ENCODE assay signal across 14 mouse cellular contexts in the genomic region with DNA sequence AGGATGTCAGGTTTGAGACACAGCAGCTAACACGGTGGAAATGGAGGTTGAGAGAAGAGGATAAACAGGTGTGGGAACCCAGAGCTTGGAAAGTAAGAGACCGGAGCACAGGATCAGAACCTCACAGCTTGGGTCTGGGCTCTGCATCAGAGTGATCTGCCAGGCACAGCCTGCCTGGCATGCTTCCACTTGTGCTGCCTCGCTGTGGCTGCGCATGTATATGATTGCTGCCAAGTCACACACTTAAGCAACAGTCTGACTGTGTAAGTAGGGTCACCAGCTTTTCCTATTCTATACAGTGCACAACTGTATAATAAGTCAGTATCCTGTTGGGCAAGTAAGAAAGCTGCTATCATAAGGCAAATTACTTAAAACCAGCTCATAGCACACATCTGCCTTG.
DNase-seq lines count a peak whose midpoint lies in the region; ATAC-seq and TF ChIP-seq lines count a peak whose summit lies in the region.
"Had no signal": no experiment of that assay in that cellular context is flagged by ENCODE, and none has a peak within 500 bp of the region (broad histone marks: within the 10 kb centered on the region; RNA-seq: fewer than 3 reads in every experiment).

No protein-coding gene starts in this region.

- TF ChIP-seq CTCF in cerebellum, adult 2 months (IDR thresholded peaks at IDR 0.05; ENCODE audit: borderline replicate concordance, insufficient read depth, low read depth, low read length), result no peak

- WGBS in forebrain, embryonic 15.5 days, result 52% methylated on average over 4 of the region's 4 CpGs
- WGBS in forebrain, embryonic 12.5 days, result 87% methylated on average over 4 of the region's 4 CpGs
- WGBS in cerebellum, adult 2 months, result 11% methylated on average over 4 of the region's 4 CpGs
- 75% methylated on average over 4 of the region's 4 CpGs for WGBS in liver, embryonic 11.5 days

- H3K4me3 ChIP-seq in forebrain, embryonic 15.5 days, result no peak overlapping the region
- no peak overlapping the region for H3K4me3 ChIP-seq in forebrain, embryonic 12.5 days (replicated peaks)
- no peak overlapping the region for H3K4me3 ChIP-seq in cerebellum, adult 2 months (replicated peaks; ENCODE audit: insufficient read depth, low read depth, low read length)
- H3K4me3 ChIP-seq in liver, embryonic 11.5 days (ENCODE audit: low read depth, low read length), result no peak overlapping the region
- H3K4me3 ChIP-seq: limb, embryonic 15.5 days had no signal

- 0 out of 2 replicates have a peak, but pooled peaks have one; percentile 64 for ATAC-seq in forebrain, embryonic 15.5 days (replicated peaks)
- ATAC-seq in forebrain, embryonic 12.5 days (ENCODE audit: low FRiP score), result no peak
- ATAC-seq in liver, embryonic 11.5 days (replicated peaks; ENCODE audit: low FRiP score), result no peak
- ATAC-seq: inflammation-experienced regulatory T-cells, adult 6 months had no signal

- no peak overlapping the region for H3K27ac ChIP-seq in forebrain, embryonic 15.5 days (replicated peaks)
- H3K27ac ChIP-seq in forebrain, embryonic 12.5 days, result no peak overlapping the region
- H3K27ac ChIP-seq in cerebellum, adult 2 months (ENCODE audit: insufficient read depth, low read length), result no peak overlapping the region
- H3K27ac ChIP-seq in liver, embryonic 11.5 days (ENCODE audit: low read depth, low read length), result no peak overlapping the region
- H3K27ac ChIP-seq: limb, embryonic 15.5 days had no signal

- H3K4me2 ChIP-seq in forebrain, embryonic 15.5 days (replicated peaks), result no peak overlapping the region
- H3K4me2 ChIP-seq in forebrain, embryonic 12.5 days, result no peak overlapping the region
- H3K4me2 ChIP-seq in liver, embryonic 11.5 days, result no peak overlapping the region
- H3K4me2 ChIP-seq: heart, embryonic 11.5 days; limb, embryonic 15.5 days had no signal

- TF ChIP-seq POLR2A in cerebellum, adult 2 months (IDR thresholded peaks at IDR 0.05; ENCODE audit: borderline replicate concordance, insufficient read depth, low read length), result no peak

- DNase-seq in left cerebral cortex, postnatal 10 days (ENCODE audit: extremely low spot score in 1 of 2, low spot score in 2 of 2), result peak; percentile 31 to 49
- DNase-seq in left cerebral cortex, adult 11 months (ENCODE audit: low spot score), result no peak
- DNase-seq in cerebellum, adult 2 months, result peak; percentile 48 to 60
- peak; percentile 53 for DNase-seq in left cerebral cortex, postnatal 4 days
- DNase-seq in embryo, embryonic 10 days (ENCODE audit: low spot score), result no peak
- no peak for DNase-seq in liver, embryonic 11.5 days (ENCODE audit: low spot score)
- DNase-seq: lung, postnatal 36 days; spleen, adult 18-20 months; thymus, adult 2 months had no signal

- no peak overlapping the region for H3K9ac ChIP-seq in forebrain, embryonic 15.5 days (replicated peaks)
- H3K9ac ChIP-seq in forebrain, embryonic 12.5 days, result no peak overlapping the region
- H3K9ac ChIP-seq in liver, embryonic 11.5 days (ENCODE audit: low read depth, low read length), result no peak overlapping the region
- H3K9ac ChIP-seq: limb, embryonic 15.5 days had no signal

- H3K4me1 ChIP-seq in forebrain, embryonic 15.5 days, result peaks cover 17% of the 10 kb centered on the region
- peaks cover 15% of the 10 kb centered on the region for H3K4me1 ChIP-seq in forebrain, embryonic 12.5 days
- H3K4me1 ChIP-seq in cerebellum, adult 2 months (ENCODE audit: control insufficient read depth, insufficient read depth, low read length), result no peaks in the 10 kb centered on the region; the same call in 1 of the 2 replicates
- H3K4me1 ChIP-seq in liver, embryonic 11.5 days (replicated peaks; ENCODE audit: control insufficient read depth, insufficient read depth, low read length), result no peaks in the 10 kb centered on the region
- H3K4me1 ChIP-seq: limb, embryonic 15.5 days had no signal

- intact Hi-C loops in left cerebral cortex, postnatal 10 days (cut with DNase I), result no loop called here
- intact Hi-C loops in left cerebral cortex, postnatal 4 days (cut with DNase I), result no loop called here

- H3K27me3 ChIP-seq in forebrain, embryonic 15.5 days, result no peaks in the 10 kb centered on the region
- H3K27me3 ChIP-seq in forebrain, embryonic 12.5 days, result peaks cover 18% of the 10 kb centered on the region; the same call in 1 of the 2 replicates
- H3K27me3 ChIP-seq in cerebellum, adult 2 months (ENCODE audit: control insufficient read depth, insufficient read depth, low read length), result no peaks in the 10 kb centered on the region
- H3K27me3 ChIP-seq in liver, embryonic 11.5 days (replicated peaks; ENCODE audit: control insufficient read depth, insufficient read depth, low read length), result no peaks in the 10 kb centered on the region
- H3K27me3 ChIP-seq: limb, embryonic 15.5 days had no signal

- H3K36me3 ChIP-seq in forebrain, embryonic 15.5 days, result no peaks in the 10 kb centered on the region
- no peaks in the 10 kb centered on the region for H3K36me3 ChIP-seq in forebrain, embryonic 12.5 days (replicated peaks)
- H3K36me3 ChIP-seq in liver, embryonic 11.5 days (ENCODE audit: control insufficient read depth, insufficient read depth, low read length), result no peaks in the 10 kb centered on the region
- H3K36me3 ChIP-seq: limb, embryonic 15.5 days had no signal

- no peaks in the 10 kb centered on the region for H3K9me3 ChIP-seq in forebrain, embryonic 15.5 days
- H3K9me3 ChIP-seq in forebrain, embryonic 12.5 days, result no peaks in the 10 kb centered on the region
- no peaks in the 10 kb centered on the region for H3K9me3 ChIP-seq in liver, embryonic 11.5 days (ENCODE audit: control insufficient read depth, low read length)
- H3K9me3 ChIP-seq: limb, embryonic 15.5 days had no signal

Comparison
In these comparisons a context has a peak if more than half of its experiments do, and no peak if none do; other contexts are left out.
1. DNase-seq: peak in left cerebral cortex, postnatal 10 days (2 of 2), cerebellum, adult 2 months (2 of 2) and left cerebral cortex, postnatal 4 days (single experiment); none in left cerebral cortex, adult 11 months (single experiment), embryo, embryonic 10 days (single experiment) and liver, embryonic 11.5 days (single experiment).